Mouse (Mus musculus) spleen, adult 2 months (tissue): ENCODE measurements around the gene Ubox5. TPM values are rescaled to one million over a fixed set of nuclear protein-coding genes. Genes with fewer than 3 reads are reported as not detected.

Experiments
- DNase-seq, 2 experiments: peaks; one replicate each; pipeline versions ENCODE4 v3.0.0 to v3.0.0-alpha.2; 2012 to 2021; ENCODE audit warnings: low spot score in 2 of 2, low read depth in 1 of 2
- H3K27ac ChIP-seq: fragments of 200-500 bp; 2 replicates; pipeline ENCODE4 v1.5.1; 2012; ENCODE audit warnings: low read length, inconsistent platforms; ENCODE audit not compliant: insufficient read depth
- H3K27me3 ChIP-seq: fragments of 200-500 bp; 2 replicates; pipeline ENCODE4 v1.6.1; 2012; ENCODE audit warnings: mild to moderate bottlenecking, moderate library complexity, low read length, inconsistent platforms; ENCODE audit not compliant: control insufficient read depth, insufficient read depth
- H3K36me3 ChIP-seq: fragments of 200-500 bp; 2 replicates; pipeline ENCODE4 v1.6.1; 2012; ENCODE audit warnings: mild to moderate bottlenecking, low read length, inconsistent platforms; ENCODE audit not compliant: control insufficient read depth, insufficient read depth
- H3K4me1 ChIP-seq: fragments of 200-500 bp; 2 replicates; pipeline ENCODE4 v1.6.1; 2011; ENCODE audit warnings: inconsistent platforms; ENCODE audit not compliant: control insufficient read depth, insufficient read depth, insufficient read length
- H3K4me3 ChIP-seq: fragments of 200-500 bp; 2 replicates; pipeline ENCODE4 v1.5.1; 2011; ENCODE audit warnings: mild to moderate bottlenecking, inconsistent platforms; ENCODE audit not compliant: insufficient read depth, insufficient read length; ENCODE audit errors: extremely low read depth
- CTCF ChIP-seq: fragments of 200-500 bp; IDR thresholded peaks from 2 replicates; pipeline ENCODE4 v1.5.1; 2011; ENCODE audit warnings: mild to moderate bottlenecking, inconsistent platforms; ENCODE audit not compliant: insufficient read depth, insufficient read length, insufficient replicate concordance; ENCODE audit errors: extremely low read depth
- POLR2A ChIP-seq: fragments of 200-500 bp; IDR thresholded peaks from 2 replicates; pipeline ENCODE4 v1.6.1; 2011; ENCODE audit warnings: low read depth, low read length, inconsistent platforms
- WGBS: fragments of 180-500 bp; shearing (Covaris S2); methylation state at CpG from one replicate; pipeline ENCODE4 v1.1.7; 2018; 5-methylcytosine and 5-hydroxymethylcytosine counted together
- polyA plus RNA-seq: library from polyadenylated mRNA; depleted of rRNA; stranded (reverse); fragments of >200 nt; gene quantifications from 2 replicates; pipeline ENCODE4 v1.2.3, GENCODE M21; 2012

Ubox5 gene
- polyA plus RNA-seq, 1 experiment, result 3.8 TPM

- DNase-seq, result no peak
- Histone ChIP-seq H3K36me3 (no peaks in the 10 kb centered on the region), H3K27me3 (peaks cover 12% of the 10 kb centered on the region), H3K27ac (no peak overlapping the region), H3K4me1 (peaks cover 14% of the 10 kb centered on the region), H3K4me3 (no peak overlapping the region)
- TF ChIP-seq POLR2A, result no peak
- WGBS, result 38% methylated on average over 14 of the region's 14 CpGs
Measured at GRCm38 (mm10) chr2:130634006-130634738, 4.3 kb upstream of the Ubox5 start.

DNA sequence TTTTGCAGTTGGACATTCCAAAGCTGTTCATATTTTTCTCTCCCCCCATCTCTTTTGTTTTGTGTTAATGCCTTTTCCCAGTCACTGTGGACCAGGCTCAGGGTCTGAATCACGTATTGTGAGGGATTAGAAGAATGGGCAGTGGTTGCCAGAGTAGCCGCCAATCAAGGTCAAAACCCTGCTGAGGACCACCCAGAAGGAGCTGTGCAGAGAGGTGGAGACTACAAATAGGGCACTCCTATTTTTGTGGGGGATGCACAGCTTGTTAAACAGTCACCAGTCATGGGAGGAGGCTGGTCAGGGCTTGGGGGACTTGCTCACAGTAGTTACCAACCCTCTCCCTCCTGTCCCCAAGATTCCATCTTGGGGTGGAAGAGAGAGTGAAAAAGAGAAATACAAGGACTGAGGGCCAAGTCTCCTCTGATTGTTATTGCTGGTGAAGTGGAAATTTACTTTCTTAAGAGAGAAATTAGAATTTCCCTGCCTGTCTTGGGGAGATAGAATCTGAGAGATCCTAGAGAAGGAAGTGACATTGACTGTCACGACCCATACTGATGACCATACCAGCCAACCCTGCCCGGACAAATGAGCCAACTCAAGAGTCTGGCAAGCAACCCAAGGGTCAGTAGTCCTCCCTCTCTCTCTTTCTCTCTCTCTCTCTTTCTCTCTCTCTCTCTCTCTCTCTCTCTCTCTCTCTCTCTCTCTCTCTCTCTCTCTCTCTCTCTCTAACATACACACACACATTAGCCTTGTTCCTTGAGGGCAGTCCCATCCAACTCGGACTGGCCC lies 3.2 kb upstream of the Ubox5 start:
- Histone ChIP-seq H3K27ac (no peak overlapping the region), H3K27me3 (peaks cover 12% of the 10 kb centered on the region), H3K4me3 (no peak overlapping the region), H3K36me3 (peaks cover under 1% of the 10 kb centered on the region; the same call in 1 of the 2 replicates), H3K4me1 (peaks cover 16% of the 10 kb centered on the region)
- no peak for DNase-seq
- TF ChIP-seq POLR2A, result no peak
- TF ChIP-seq CTCF, result no peak
- WGBS, result 79% methylated on average over 5 of the region's 5 CpGs

- peaks cover 12% of the 10 kb centered on the region for H3K27me3 ChIP-seq
- TF ChIP-seq POLR2A, result no peak
- TF ChIP-seq CTCF, result no peak
- WGBS, result 89% methylated on average over 1 of the region's 1 CpGs
- peaks cover 16% of the 10 kb centered on the region for H3K4me1 ChIP-seq
- no peak overlapping the region for H3K4me3 ChIP-seq
- H3K36me3 ChIP-seq, result peaks cover 3% of the 10 kb centered on the region
- no peak overlapping the region for H3K27ac ChIP-seq
- no peak for DNase-seq
Measured at GRCm38 (mm10) chr2:130632416-130632815, 2.6 kb upstream of the Ubox5 start.

DNA sequence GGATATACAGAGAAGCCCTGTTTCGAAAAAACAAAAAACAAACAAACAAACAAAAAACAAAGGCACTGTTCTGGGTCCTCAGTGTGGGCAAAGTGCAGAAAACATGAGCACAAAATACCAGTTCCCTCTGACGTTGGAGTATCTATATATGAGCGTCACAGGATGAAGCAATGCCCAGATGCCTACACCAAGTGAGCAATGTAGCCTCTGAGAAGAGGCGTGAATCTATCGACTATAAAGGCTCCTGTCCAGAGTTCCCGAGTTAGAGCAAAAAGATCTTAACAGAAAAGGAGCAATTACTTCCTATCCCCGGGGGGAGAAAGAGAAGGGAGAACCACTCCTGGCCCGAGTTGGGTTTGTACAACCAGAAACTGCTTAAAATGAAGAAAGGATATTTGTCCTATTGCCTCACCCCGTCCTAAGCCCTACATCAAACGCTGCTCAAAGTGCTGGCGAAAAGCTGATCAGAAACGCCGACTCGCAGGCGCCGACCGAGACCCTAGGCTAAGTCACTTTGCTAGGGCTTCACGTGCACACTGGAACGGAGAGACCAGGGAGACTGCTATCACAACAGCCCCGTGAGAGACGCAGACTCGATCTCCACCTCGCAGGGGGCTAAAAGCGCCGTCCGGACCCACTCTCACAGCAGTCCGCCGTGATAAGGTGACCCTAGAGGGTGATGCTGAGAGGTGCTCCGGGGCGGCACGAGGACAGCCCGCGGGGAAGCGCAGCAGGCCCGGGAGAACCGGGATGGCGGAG lies 579 bp downstream of the Ubox5 start:
- 2% methylated on average over 37 of the region's 37 CpGs for WGBS
- TF ChIP-seq CTCF, result no peak
- TF ChIP-seq POLR2A, result no peak
- peaks cover 3% of the 10 kb centered on the region; the same call in 1 of the 2 replicates for H3K4me1 ChIP-seq

GRCm38 (mm10) chr2:130628424-130628823 lies 1.4 kb downstream of the Ubox5 start:
- no peak for DNase-seq
- Histone ChIP-seq H3K4me1 (peaks cover 2% of the 10 kb centered on the region; the same call in 1 of the 2 replicates), H3K36me3 (peaks cover 6% of the 10 kb centered on the region), H3K27ac (no peak overlapping the region), H3K27me3 (no peaks in the 10 kb centered on the region), H3K4me3 (no peak overlapping the region)
- TF ChIP-seq CTCF (no peak), POLR2A (no peak)
- 71% methylated on average over 3 of the region's 3 CpGs for WGBS

More for the DNA sequence above, 579 bp downstream of the Ubox5 start:
- Histone ChIP-seq H3K4me3 (peak overlapping the region; percentile 94), H3K36me3 (peaks cover 6% of the 10 kb centered on the region), H3K27ac (peak overlapping the region; percentile 63; the same call in 1 of the 2 replicates), H3K27me3 (peaks cover 1% of the 10 kb centered on the region; the same call in 1 of the 2 replicates)
- DNase-seq, result no peak

GRCm38 (mm10) chr2:130618972-130619371 lies 10.9 kb downstream of the Ubox5 start:
- H3K27me3 ChIP-seq, result no peaks in the 10 kb centered on the region
- no peak overlapping the region for H3K4me3 ChIP-seq
- 92% methylated on average over 7 of the region's 7 CpGs for WGBS
- H3K27ac ChIP-seq, result no peak overlapping the region
- peaks cover 10% of the 10 kb centered on the region for H3K36me3 ChIP-seq
- H3K4me1 ChIP-seq, result no peaks in the 10 kb centered on the region
- TF ChIP-seq CTCF (no peak), POLR2A (no peak)
- DNase-seq, result no peak

GRCm38 (mm10) chr2:130613091-130613490 lies 16.7 kb downstream of the Ubox5 start:
- DNase-seq, result no peak
- Histone ChIP-seq H3K4me3 (no peak overlapping the region), H3K27ac (no peak overlapping the region), H3K36me3 (peaks cover 7% of the 10 kb centered on the region), H3K27me3 (no peaks in the 10 kb centered on the region), H3K4me1 (no peaks in the 10 kb centered on the region)
- 88% methylated on average over 3 of the region's 3 CpGs for WGBS
- TF ChIP-seq CTCF (no peak), POLR2A (no peak)
